Mouse (Mus musculus): ENCODE measurements around the gene Brip1.
A peak's percentile ranks its signal among the peaks of the same experiment; 100 is the strongest.
"Not testable (repeated sequence)": the region's sequence is repeated elsewhere in the genome, so short reads cannot be mapped to it uniquely, and the experiment has no call there.

Gene Brip1

DNA sequence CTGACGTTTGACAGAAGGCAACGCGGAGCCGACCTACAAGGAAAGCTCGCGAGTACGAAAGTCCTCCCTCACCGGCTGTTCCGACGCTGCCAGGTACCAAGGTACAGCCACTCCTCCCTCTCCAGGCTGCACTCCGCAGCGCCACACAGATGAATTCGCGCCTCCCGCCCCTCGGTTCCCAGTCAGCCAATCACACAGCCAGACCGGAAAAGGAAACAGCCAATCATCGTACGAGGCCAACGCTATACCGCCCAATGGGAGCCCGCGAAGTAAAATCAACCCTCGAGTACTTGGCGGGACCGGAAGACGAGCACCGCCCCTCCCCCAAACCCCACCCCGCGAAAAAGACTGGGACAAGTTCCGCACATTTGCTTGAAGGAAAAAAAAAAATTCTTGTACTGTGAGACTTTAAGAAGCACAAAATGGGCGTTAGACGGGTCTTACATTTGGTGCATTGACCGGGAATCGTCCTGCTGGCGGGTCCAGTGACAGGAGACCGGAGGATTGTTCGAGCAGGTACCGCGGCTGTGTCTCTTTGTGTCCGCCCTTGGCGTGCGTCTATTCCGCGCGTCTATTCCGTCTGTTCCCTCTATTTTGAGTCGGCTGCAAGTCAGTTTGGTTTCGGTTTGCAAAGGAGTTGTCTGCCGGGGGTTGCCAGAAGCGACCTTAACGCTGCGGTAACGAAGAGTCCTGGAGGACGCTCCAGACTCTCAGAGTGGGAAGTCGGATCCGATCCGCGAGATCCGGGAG, at the start of gene Brip1:
Brip1 (minus strand) TSS at position 157 of the 750 bp plus-strand sequence.
- DNase-seq (ENCODE audit: extremely low spot score, low read depth, low spot score), result peak; percentile 97

DNA sequence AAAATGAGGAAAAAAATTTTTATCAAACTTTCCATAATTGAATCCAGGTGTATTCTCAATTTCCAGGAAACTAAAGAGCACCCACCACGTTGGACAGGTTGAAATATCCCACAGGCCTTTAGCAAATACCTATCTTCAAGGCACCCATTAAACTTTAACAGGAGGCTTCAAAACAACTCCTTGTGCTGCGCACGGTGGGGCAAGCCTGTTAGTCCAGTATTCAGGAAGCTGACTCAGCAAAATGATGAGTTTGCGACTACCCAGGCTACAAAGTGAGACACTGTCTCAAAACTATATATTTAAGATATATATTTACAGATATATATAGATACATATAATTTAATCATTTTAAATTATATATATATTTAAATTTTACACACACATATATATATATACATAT, 31.5 kb upstream of the Brip1 start:
- no peak for DNase-seq (ENCODE audit: extremely low spot score, low read depth, low spot score)

- no peak for DNase-seq (ENCODE audit: extremely low spot score, low read depth, low spot score)
Measured at GRCm38 (mm10) chr11:86231781-86232350, 30.9 kb upstream of the Brip1 start.

GRCm38 (mm10) chr11:86226646-86227180, 25.7 kb upstream of the Brip1 start:
- DNase-seq (ENCODE audit: extremely low spot score, low read depth, low spot score), result no peak

DNA sequence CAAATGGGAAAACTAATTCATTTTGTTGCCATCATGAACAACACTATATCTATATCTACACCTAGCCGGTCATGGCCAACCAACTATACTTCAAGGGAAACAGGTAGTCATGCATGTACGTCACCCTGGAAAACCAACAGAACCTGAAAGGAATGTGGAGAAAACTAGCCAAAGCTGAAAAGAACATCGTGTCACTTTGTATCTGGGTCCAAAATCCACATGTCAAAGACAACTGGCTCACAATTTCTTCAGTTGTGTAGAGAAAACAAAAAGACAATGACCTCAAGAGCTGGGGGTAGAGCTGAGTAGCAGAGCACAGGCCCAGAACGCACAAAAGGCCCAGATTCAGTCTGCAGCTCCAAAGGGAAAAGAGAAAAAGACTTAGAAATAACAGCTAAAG, 24.8 kb upstream of the Brip1 start:
- no peak for DNase-seq (ENCODE audit: extremely low spot score, low read depth, low spot score)

- DNase-seq (ENCODE audit: extremely low spot score, low read depth, low spot score), result no peak
Measured at GRCm38 (mm10) chr11:86211803-86212202, 10.8 kb upstream of the Brip1 start.

- DNase-seq (ENCODE audit: extremely low spot score, low read depth, low spot score), result no peak
Measured at GRCm38 (mm10) chr11:86209123-86209522, 8.1 kb upstream of the Brip1 start.

- no peak for DNase-seq (ENCODE audit: extremely low spot score, low read depth, low spot score)
Measured at GRCm38 (mm10) chr11:86205876-86206275, 4.9 kb upstream of the Brip1 start.

DNA sequence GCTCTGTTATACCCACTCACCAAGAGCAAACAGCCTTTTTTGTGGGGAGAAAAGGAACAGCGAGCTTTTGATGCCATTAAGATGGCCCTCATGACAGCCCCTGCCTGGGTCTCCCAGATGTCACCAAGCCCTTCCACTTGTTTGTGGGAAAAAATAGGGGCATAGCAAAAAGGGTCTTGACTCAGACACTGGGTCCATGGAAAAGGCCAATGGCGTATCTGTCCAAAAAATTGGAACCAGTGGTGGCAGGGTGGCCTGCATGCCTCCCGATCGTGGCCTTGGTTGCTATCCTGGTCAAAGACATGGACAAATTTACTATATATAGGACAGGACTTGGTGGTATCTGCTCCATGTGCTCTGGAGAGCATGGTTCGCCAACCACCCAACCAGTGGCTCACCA, 4.0 kb upstream of the Brip1 start:
- no peak for DNase-seq (ENCODE audit: extremely low spot score, low read depth, low spot score)

- no peak for DNase-seq (ENCODE audit: extremely low spot score, low read depth, low spot score)
Measured at GRCm38 (mm10) chr11:86201901-86202675, 1.1 kb upstream of the Brip1 start.

DNA sequence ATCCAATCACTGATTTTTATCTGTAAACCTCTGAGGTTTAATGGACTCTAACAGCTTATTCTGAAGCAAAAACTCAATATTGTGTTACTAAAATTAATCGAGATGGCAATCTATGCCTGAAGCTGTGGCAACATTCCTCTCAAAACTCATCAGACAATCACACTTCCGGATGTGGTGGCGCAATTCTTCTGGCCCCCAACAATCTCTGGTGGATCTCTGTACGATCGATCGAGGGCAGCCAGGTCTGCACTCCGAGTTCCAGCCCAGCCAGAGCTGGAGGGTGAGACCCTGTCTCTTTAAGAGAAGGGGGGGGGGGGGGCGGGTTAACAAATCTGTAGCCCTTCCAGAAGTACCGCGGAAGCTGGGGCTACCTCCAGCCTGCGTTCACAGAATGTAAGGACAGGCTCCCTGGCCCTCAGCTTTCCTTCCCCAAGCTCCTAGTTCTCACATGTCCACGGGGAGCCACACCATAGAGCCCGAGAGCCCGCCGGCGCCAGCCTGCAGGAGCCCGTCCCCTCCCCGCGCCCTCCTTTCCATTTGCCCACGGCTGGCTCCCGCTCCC, 452 bp downstream of the Brip1 start:
- DNase-seq (ENCODE audit: extremely low spot score, low read depth, low spot score), result no peak

GRCm38 (mm10) chr11:86199733-86200132, 1.3 kb downstream of the Brip1 start:
- DNase-seq (ENCODE audit: extremely low spot score, low read depth, low spot score), result no peak

DNA sequence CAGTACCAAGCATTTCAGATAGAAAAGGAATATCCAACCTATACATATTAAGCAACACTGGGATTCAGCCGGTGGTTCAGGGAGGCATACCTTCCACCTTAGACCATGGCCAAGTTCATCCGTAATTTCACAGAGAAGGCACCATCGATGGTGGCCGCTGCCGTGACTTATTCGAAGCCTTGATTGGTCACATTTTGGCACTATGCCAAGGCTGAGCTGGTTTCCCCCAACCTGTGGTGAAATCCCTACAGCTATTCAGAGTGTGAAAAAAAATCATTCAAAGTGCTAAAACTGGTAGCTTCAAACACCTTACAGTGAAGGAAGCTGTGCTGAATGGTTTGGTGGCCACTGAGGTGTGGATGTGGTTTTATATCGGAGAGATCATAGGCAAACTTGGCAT, 15.8 kb downstream of the Brip1 start:
- DNase-seq (ENCODE audit: extremely low spot score, low read depth, low spot score), result not testable (repeated sequence)

DNA sequence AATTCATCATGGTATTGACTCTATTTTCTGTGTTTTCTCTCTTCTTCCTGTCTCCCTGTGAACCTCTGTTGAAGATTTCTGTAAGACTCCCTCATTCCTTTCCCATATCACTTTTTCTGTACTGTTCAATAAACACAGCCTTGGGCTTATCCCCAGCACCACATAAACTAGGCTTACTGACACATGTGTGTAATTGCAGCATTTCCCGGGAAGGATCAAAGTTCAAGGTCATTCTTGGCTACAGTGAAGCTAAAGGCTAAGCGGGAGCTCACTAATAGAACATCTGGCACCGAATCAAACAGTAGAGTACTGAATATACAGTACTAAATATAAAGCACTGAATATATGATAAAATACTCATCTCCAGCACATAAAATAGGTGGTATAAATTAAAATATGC, 25.2 kb downstream of the Brip1 start:
- DNase-seq (ENCODE audit: extremely low spot score, low read depth, low spot score), result no peak

GRCm38 (mm10) chr11:86174173-86174572, 26.8 kb downstream of the Brip1 start:
- peak; percentile 16 for DNase-seq (ENCODE audit: extremely low spot score, low read depth, low spot score)

DNA sequence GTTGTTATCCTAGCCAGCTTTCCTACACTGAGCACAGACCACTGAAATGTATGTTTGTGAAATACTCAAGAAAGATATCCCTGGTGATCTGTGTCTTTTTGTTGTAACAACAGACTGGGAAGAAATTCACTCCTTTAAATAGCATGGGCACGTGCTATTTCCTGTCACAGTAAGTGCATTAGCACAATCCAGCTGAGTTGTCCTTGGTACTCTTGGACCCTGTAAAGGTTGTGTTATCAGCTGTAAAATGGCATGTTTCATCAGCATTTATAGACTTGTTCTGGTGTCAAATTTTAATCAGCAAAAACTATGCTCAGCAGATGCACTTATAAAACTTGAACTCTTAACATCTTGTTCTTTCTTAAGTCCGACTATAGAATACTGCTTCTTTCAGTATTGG, 30.2 kb downstream of the Brip1 start:
- DNase-seq (ENCODE audit: extremely low spot score, low read depth, low spot score), result no peak

- no peak for DNase-seq (ENCODE audit: extremely low spot score, low read depth, low spot score)
Measured at GRCm38 (mm10) chr11:86160251-86160650, 40.7 kb downstream of the Brip1 start.

- DNase-seq (ENCODE audit: extremely low spot score, low read depth, low spot score), result no peak
Measured at GRCm38 (mm10) chr11:86158950-86159349, 42.0 kb downstream of the Brip1 start.

GRCm38 (mm10) chr11:86155638-86156037, 45.4 kb downstream of the Brip1 start:
- DNase-seq (ENCODE audit: extremely low spot score, low read depth, low spot score), result no peak

DNA sequence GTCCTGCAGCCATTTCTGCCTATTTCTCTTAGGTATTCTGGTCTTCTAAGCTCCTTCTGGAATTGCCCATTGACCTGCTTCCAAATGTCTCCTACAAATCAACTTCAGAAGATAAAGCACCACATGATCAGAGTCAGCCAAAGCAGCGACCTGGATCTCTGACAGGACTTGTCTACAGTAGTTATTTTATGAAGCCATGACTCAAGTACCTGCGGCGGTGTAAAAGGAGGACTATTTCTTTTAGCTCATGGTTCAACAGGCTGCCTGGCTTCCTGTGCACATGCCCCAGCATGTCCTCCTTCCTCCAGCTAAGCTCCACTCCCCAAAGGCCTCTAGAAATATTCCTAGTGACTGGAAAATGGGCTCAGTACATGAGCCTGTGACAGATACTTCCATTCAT, 69.7 kb downstream of the Brip1 start:
- no peak for DNase-seq (ENCODE audit: extremely low spot score, low read depth, low spot score)

DNA sequence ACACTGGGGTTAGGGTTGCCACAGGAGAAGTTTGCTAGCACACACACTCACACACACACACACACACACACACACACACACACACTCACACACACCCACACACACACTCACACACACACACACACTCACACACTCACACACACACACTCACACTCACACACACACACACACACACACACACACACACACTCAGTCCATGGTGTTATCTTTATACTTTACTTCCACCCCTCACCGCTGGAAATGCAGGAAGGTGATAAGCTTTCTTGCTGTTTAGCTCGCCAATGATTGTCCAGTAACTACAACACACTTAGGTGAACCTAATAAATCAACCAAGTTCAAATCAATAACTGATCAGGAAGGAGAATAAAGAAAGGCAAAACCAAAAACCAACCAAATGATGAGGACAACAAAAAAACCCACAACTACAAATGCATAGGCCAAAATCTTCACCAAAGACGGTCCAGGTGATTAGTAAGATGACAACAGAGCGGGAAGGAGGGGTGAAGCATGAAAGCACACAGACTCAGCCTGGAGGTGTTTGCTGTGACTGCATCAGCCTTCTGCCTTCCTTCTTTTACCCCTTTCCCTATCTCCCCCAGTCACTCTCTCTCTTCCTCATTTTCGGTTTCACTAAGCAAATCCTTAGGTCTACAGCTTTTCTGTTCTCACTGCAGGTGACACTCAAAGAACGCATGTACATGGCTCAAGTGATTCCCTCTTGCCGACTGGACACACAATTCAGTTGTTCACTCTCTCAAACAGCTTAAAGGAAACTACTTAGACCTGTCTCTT, 83.7 kb downstream of the Brip1 start:
- no peak for DNase-seq (ENCODE audit: extremely low spot score, low read depth, low spot score)
